8 mouse cellular contexts compared by ENCODE assay signal in genomic region chr19:47919966-47920375, GRCm38 (mm10). TPM values are rescaled to one million over a fixed set of nuclear protein-coding genes. Genes with fewer than 3 reads are reported as not detected.
DNase-seq lines count a peak whose midpoint lies in the region; ATAC-seq and TF ChIP-seq lines count a peak whose summit lies in the region.

No protein-coding gene starts in this region.

- peak; percentile 25 for ATAC-seq in lung, postnatal 0 days

- H3K9ac ChIP-seq in lung, postnatal 0 days (replicated peaks; ENCODE audit: low read depth): peak overlapping the region; percentile 72; the same call in 1 of the 2 replicates

- H3K4me3 ChIP-seq in lung, postnatal 0 days (ENCODE audit: low read depth, low read length): peak overlapping the region; percentile 89

- H3K9me3 ChIP-seq in lung, postnatal 0 days (ENCODE audit: low read length): no peaks in the 10 kb centered on the region

- no peak for TF ChIP-seq CTCF in lung, postnatal 0 days (IDR thresholded peaks at IDR 0.05)

- WGBS in lung, postnatal 0 days: 0% methylated on average over 8 of the region's 8 CpGs

- H3K4me2 ChIP-seq in lung, postnatal 0 days (replicated peaks; ENCODE audit: low read depth, low read length): peak overlapping the region; percentile 83

- TF ChIP-seq EP300 in lung, postnatal 0 days (IDR thresholded peaks at IDR 0.05): 0 out of 2 replicates have a peak, but pooled peaks have one; percentile 45

- DNase-seq in adrenal gland, postnatal 10 days: peak; percentile 44
- no peak for DNase-seq in adrenal gland, adult 8-10 months
- peak; percentile 72 for DNase-seq in heart, adult 8-10 months (ENCODE audit: low spot score)
- peak; percentile 56 for DNase-seq in kidney, adult 9 months
- DNase-seq in lung, postnatal 0 days (ENCODE audit: low spot score): no peak
- DNase-seq in cerebellum, adult 8-10 months: no peak
- DNase-seq in urinary bladder, postnatal 14 days (ENCODE audit: low spot score): no peak
- DNase-seq in adrenal gland, adult 18-20 months (ENCODE audit: low spot score in 2 of 2): no peak

- H3K4me1 ChIP-seq in lung, postnatal 0 days (ENCODE audit: insufficient read depth, low read depth, low read length): peaks cover 13% of the 10 kb centered on the region; the same call in 1 of the 2 replicates

- no peaks in the 10 kb centered on the region for H3K27me3 ChIP-seq in lung, postnatal 0 days (replicated peaks; ENCODE audit: insufficient read depth, low read length)

- no peaks in the 10 kb centered on the region for H3K36me3 ChIP-seq in lung, postnatal 0 days (ENCODE audit: insufficient read depth, low read length)

- peak overlapping the region; percentile 99 for H3K27ac ChIP-seq in lung, postnatal 0 days (ENCODE audit: low read length)

RNA-seq across cellular contexts. Expression of gene Itprip, which starts 0.9 kb away (rescaled TPM):
- total RNA-seq in adrenal gland, postnatal 10 days (2021): 10 to 100 TPM; 11.7 to 14.5 TPM
- total RNA-seq in adrenal gland, adult 8-10 months (2022): 10 to 100 TPM; 12.4 to 23.1 (median 17.1) TPM
- total RNA-seq in heart, adult 8-10 months (2022): 10 to 100 TPM in 2 of 4 experiments, 1 to 10 TPM in 2; 8.1 to 15.4 (median 11.5) TPM
- 15.6 and 15.9 TPM in 2 replicates for polyA plus RNA-seq in lung, postnatal 0 days (2015; fragmentation: Nextera tagmentation; extraction: Ambion mirVana)
- 10 to 100 TPM; 16.8 to 17.7 TPM for total RNA-seq in adrenal gland, adult 18-20 months (2021)

RNA-seq across cellular contexts. Expression of gene Cfap43, which starts 0.9 kb away (rescaled TPM):
- total RNA-seq in adrenal gland, postnatal 10 days (2021): not detected
- not detected for total RNA-seq in adrenal gland, adult 8-10 months (2022)
- under 1 TPM in 3 of 4 experiments, not detected in 1; 0.08 to 0.23 (median 0.22) TPM for total RNA-seq in heart, adult 8-10 months (2022)
- polyA plus RNA-seq in lung, postnatal 0 days (2015; fragmentation: Nextera tagmentation; extraction: Ambion mirVana): 4.9 and 6.3 TPM in 2 replicates
- not detected for total RNA-seq in adrenal gland, adult 18-20 months (2021)

RNA-seq across cellular contexts. Expression of gene Cfap58, which starts 17.5 kb away (rescaled TPM):
- total RNA-seq in adrenal gland, postnatal 10 days (2021): under 1 TPM in 1 of 2 experiments, not detected in 1; 0.06 TPM
- under 1 TPM in 3 of 4 experiments, not detected in 1; 0.07 to 0.12 (median 0.11) TPM for total RNA-seq in adrenal gland, adult 8-10 months (2022)
- 1 to 10 TPM; 1.2 to 2.9 (median 1.9) TPM for total RNA-seq in heart, adult 8-10 months (2022)
- 2.0 and 2.6 TPM in 2 replicates for polyA plus RNA-seq in lung, postnatal 0 days (2015; fragmentation: Nextera tagmentation; extraction: Ambion mirVana)
- total RNA-seq in adrenal gland, adult 18-20 months (2021): under 1 TPM in 1 of 2 experiments, not detected in 1; 0.10 TPM

RNA-seq across cellular contexts. Expression of gene Gsto2, which starts 54.6 kb away (rescaled TPM):
- 1 to 10 TPM; 2.6 to 3.7 TPM for total RNA-seq in adrenal gland, postnatal 10 days (2021)
- 1 to 10 TPM; 1.0 to 3.4 (median 1.9) TPM for total RNA-seq in adrenal gland, adult 8-10 months (2022)
- total RNA-seq in heart, adult 8-10 months (2022): 1 to 10 TPM; 2.3 to 3.5 (median 2.5) TPM
- 2.1 TPM in 2 replicates for polyA plus RNA-seq in lung, postnatal 0 days (2015; fragmentation: Nextera tagmentation; extraction: Ambion mirVana)
- 1 to 10 TPM; 2.1 to 3.1 TPM for total RNA-seq in adrenal gland, adult 18-20 months (2021)

Comparison
In these comparisons a context has a peak if more than half of its experiments do, and no peak if none do; other contexts are left out.
1. DNase-seq: peak in adrenal gland, postnatal 10 days (single experiment), heart, adult 8-10 months (single experiment) and kidney, adult 9 months (single experiment); none in adrenal gland, adult 8-10 months (single experiment), lung, postnatal 0 days (single experiment), cerebellum, adult 8-10 months (single experiment), urinary bladder, postnatal 14 days (single experiment) and adrenal gland, adult 18-20 months (0 of 2).